Mouse (Mus musculus) heart, postnatal 0 days (tissue): ENCODE data around the gene Meis2. TPM values are rescaled to one million over a fixed set of nuclear protein-coding genes. Genes with fewer than 3 reads are reported as not detected.

Experiments used
- ATAC-seq: fragments of 200-750 bp; cut with Nextera tagmentation; 2 replicates; pipeline ENCODE4 v1.8.0; 2017; ENCODE audit warnings: low read depth, moderate number of reproducible peaks, moderate library complexity; ENCODE audit not compliant: insufficient read depth
- DNase-seq: peaks from one replicate; pipeline ENCODE4 v3.0.0-alpha.2; 2016; ENCODE audit warnings: low spot score
- H3K27ac ChIP-seq: fragments of 300-500 bp; sonication (generic); 2 replicates; pipeline ENCODE4 v1.5.1; 2014; ENCODE audit warnings: low read depth, mild to moderate bottlenecking
- H3K27me3 ChIP-seq: fragments of 300-500 bp; sonication (generic); 2 replicates; pipeline ENCODE4 v1.6.1; 2014; ENCODE audit warnings: low read length, mixed read lengths; ENCODE audit not compliant: control insufficient read depth, insufficient read depth
- H3K36me3 ChIP-seq: fragments of 300-500 bp; sonication (generic); replicated peaks from 2 replicates; pipeline ENCODE4 v1.6.1; 2014; ENCODE audit warnings: low read length, mixed read lengths; ENCODE audit not compliant: control insufficient read depth, insufficient read depth
- H3K4me1 ChIP-seq: fragments of 300-500 bp; sonication (generic); 2 replicates; pipeline ENCODE4 v1.6.1; 2014; ENCODE audit warnings: antibody characterized with exemption; ENCODE audit not compliant: control insufficient read depth, insufficient read depth
- H3K4me2 ChIP-seq: fragments of 300-500 bp; sonication (generic); 2 replicates; pipeline ENCODE4 v1.6.1; 2014; ENCODE audit warnings: low read depth, mild to moderate bottlenecking, low read length, moderate library complexity
- H3K4me3 ChIP-seq: fragments of 300-500 bp; sonication (generic); 2 replicates; pipeline ENCODE4 v1.5.1; 2014; ENCODE audit warnings: low read depth, low read length
- H3K9ac ChIP-seq: fragments of 300-500 bp; sonication (generic); replicated peaks from 2 replicates; pipeline ENCODE4 v1.6.1; 2014; ENCODE audit warnings: low read depth, low read length, mixed read lengths
- H3K9me3 ChIP-seq: fragments of 300-500 bp; sonication (generic); replicated peaks from 2 replicates; pipeline ENCODE4 v1.6.1; 2016; ENCODE audit warnings: low read length; ENCODE audit not compliant: control insufficient read depth
- CTCF ChIP-seq: IDR thresholded peaks from 2 replicates; pipeline ENCODE4 v1.5.1; 2016; ENCODE audit warnings: antibody characterized with exemption, control low read depth, low read depth
- EP300 ChIP-seq: IDR thresholded peaks from 2 replicates; pipeline ENCODE4 v1.6.1; 2016; ENCODE audit warnings: antibody characterized with exemption, low read depth
- WGBS: fragments of 180-500 bp; shearing (Covaris S2); extraction: QIAGEN DNeasy Blood & Tissue Kit; methylation state at CpG from one replicate; pipeline ENCODE4 v1.1.7; 2014; 5-methylcytosine and 5-hydroxymethylcytosine counted together
- polyA plus RNA-seq: library from polyadenylated mRNA; unstranded; fragments of >200 nt; fragmentation: Nextera tagmentation; extraction: Ambion mirVana; gene quantifications from 2 replicates; pipeline ENCODE4 v1.2.1, GENCODE M21; 2015
- total RNA-seq: library from RNA; depleted of rRNA; stranded (reverse); fragments of >200 nt; gene quantifications from 2 replicates; pipeline ENCODE4 v1.2.3, GENCODE M21; 2014; ENCODE audit warnings: low replicate concordance

Gene Meis2
- total and polyA plus RNA-seq, 2 experiments from 2014 or later, result 15.4 to 42.2 TPM

- peak overlapping the region; percentile 47 for H3K4me2 ChIP-seq
- 44% methylated on average over 13 of the region's 13 CpGs for WGBS
- ATAC-seq (no peak; the same call in 1 of the 2 replicates), DNase-seq (no peak)
- H3K27ac ChIP-seq, result peak overlapping the region; percentile 2; the same call in 1 of the 2 replicates
- H3K4me1 ChIP-seq, result peaks cover 49% of the 10 kb centered on the region
- H3K27me3 ChIP-seq, result no peaks in the 10 kb centered on the region
- TF ChIP-seq CTCF (no peak), EP300 (no peak)
- H3K9me3 ChIP-seq, result no peaks in the 10 kb centered on the region
- H3K9ac ChIP-seq, result no peak overlapping the region
- H3K4me3 ChIP-seq, result peak overlapping the region; percentile 22; the same call in 1 of the 2 replicates
- peaks cover 16% of the 10 kb centered on the region for H3K36me3 ChIP-seq
Observed at GRCm38 (mm10) chr2:116055686-116056620, 9.7 kb downstream of the Meis2 start.

- Histone ChIP-seq H3K4me3 (no peak overlapping the region), H3K27me3 (no peaks in the 10 kb centered on the region), H3K9ac (no peak overlapping the region), H3K4me2 (no peak overlapping the region), H3K4me1 (peaks cover 49% of the 10 kb centered on the region), H3K27ac (peak overlapping the region; percentile 74), H3K9me3 (no peaks in the 10 kb centered on the region), H3K36me3 (peaks cover 10% of the 10 kb centered on the region)
- no peak for ATAC-seq
- 72% methylated on average over 5 of the region's 5 CpGs for WGBS
- TF ChIP-seq EP300, result no peak
- no peak for TF ChIP-seq CTCF
- no peak for DNase-seq
Observed at GRCm38 (mm10) chr2:116053931-116054330, 11.7 kb downstream of the Meis2 start.

- DNase-seq (peak; percentile 58), ATAC-seq (peak; percentile 60)
- no peak overlapping the region for H3K4me3 ChIP-seq
- 0 out of 2 replicates have a peak overlapping the region, but pooled peaks have one; percentile 4 for H3K4me2 ChIP-seq
- H3K36me3 ChIP-seq, result no peaks in the 10 kb centered on the region
- H3K27me3 ChIP-seq, result no peaks in the 10 kb centered on the region
- no peak overlapping the region; the same call in 1 of the 2 replicates for H3K9ac ChIP-seq
- no peaks in the 10 kb centered on the region for H3K9me3 ChIP-seq
- peaks cover 48% of the 10 kb centered on the region for H3K4me1 ChIP-seq
- TF ChIP-seq CTCF (no peak), EP300 (no peak)
- peak overlapping the region; percentile 74 for H3K27ac ChIP-seq
Observed at GRCm38 (mm10) chr2:116052688-116053421, 12.8 kb downstream of the Meis2 start.

- ATAC-seq, result no peak
- no peaks in the 10 kb centered on the region for H3K9me3 ChIP-seq
- no peak for DNase-seq
- no peaks in the 10 kb centered on the region for H3K27me3 ChIP-seq
- 53% methylated on average over 9 of the region's 9 CpGs for WGBS
- no peak for TF ChIP-seq EP300
- no peak for TF ChIP-seq CTCF
- H3K4me3 ChIP-seq, result no peak overlapping the region
- no peak overlapping the region; the same call in 1 of the 2 replicates for H3K9ac ChIP-seq
- no peaks in the 10 kb centered on the region for H3K36me3 ChIP-seq
- H3K27ac ChIP-seq, result peak overlapping the region; percentile 74
- H3K4me2 ChIP-seq, result 0 out of 2 replicates have a peak overlapping the region, but pooled peaks have one; percentile 4
- H3K4me1 ChIP-seq, result peaks cover 49% of the 10 kb centered on the region
Observed at GRCm38 (mm10) chr2:116051906-116052614, 13.6 kb downstream of the Meis2 start.

GRCm38 (mm10) chr2:116049710-116050109 is 15.9 kb downstream of the Meis2 start:
- 31% methylated on average over 9 of the region's 9 CpGs for WGBS
- H3K4me1 ChIP-seq, result peaks cover 39% of the 10 kb centered on the region
- H3K9ac ChIP-seq, result peak overlapping the region; percentile 52
- H3K36me3 ChIP-seq, result no peaks in the 10 kb centered on the region
- H3K4me2 ChIP-seq, result peak overlapping the region; percentile 63
- peak overlapping the region; percentile 78 for H3K27ac ChIP-seq
- ATAC-seq (peak; percentile 45; the same call in 1 of the 2 replicates), DNase-seq (peak; percentile 53)
- TF ChIP-seq EP300 (no peak), CTCF (no peak)
- H3K27me3 ChIP-seq, result no peaks in the 10 kb centered on the region
- H3K4me3 ChIP-seq, result peak overlapping the region; percentile 39
- no peaks in the 10 kb centered on the region for H3K9me3 ChIP-seq
